Mouse (Mus musculus) testis, adult 2 months (tissue): ENCODE measurements around the gene Hoxd13.

Experiments
- CTCF ChIP-seq: fragments of 200-500 bp; IDR thresholded peaks from 2 replicates; pipeline ENCODE4 v1.5.1; 2012; ENCODE audit warnings: low read depth, mild to moderate bottlenecking, inconsistent platforms, low read length, moderate library complexity; ENCODE audit not compliant: control insufficient read depth, insufficient read depth, insufficient replicate concordance
- POLR2A ChIP-seq: fragments of 200-500 bp; IDR thresholded peaks from 2 replicates; pipeline ENCODE4 v1.6.1; 2012; ENCODE audit warnings: low read depth, mild to moderate bottlenecking, inconsistent platforms, low read length, moderate library complexity; ENCODE audit not compliant: control insufficient read depth

DNA sequence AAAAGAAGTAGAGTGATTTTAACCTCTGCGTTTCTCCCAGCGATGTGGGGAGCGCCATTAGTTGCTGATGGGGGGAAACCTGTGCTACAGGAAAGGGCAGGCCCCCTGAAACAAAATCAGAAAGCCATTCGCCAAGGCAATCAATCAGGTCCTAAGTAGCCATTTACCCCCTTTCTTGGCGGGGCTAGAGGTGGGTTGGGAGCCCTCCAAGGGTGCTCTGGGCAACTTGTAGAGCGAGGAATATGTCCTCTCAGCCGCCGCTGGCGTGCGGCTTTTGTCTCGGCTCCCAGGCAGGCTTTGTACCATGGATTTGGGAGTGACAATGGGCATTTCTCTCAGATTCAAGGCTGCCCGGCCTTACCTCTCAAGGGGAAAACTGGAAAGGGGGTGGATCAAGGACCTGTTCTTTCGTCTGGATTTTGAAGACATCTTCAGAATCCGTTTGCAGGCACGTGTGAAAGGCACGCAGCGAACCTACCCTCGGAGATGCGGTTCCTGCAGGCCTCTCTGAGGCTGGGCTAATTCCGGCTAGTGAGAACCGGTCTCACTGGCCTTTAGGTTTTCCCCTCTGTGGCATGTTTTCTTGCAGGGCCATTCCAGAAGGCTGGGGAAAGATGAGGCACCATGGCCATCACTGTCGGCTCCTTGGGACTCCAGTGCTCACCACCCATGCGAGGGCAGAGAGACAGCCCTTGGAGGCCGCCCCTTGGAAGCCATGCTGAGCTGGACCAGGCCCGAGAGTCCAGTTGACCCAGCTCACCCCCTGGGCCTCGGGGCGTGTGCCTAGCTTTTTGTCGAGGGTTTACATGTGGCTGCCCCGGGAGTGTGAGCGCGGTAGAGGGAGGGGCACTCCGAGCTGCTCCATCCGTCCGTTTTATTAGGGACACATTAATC, 28.6 kb downstream of the Hoxd13 start:
- TF ChIP-seq CTCF (no peak), POLR2A (no peak)
